Mouse (Mus musculus) C2C12 (cell line): ENCODE results near the gene Cep164. TPM values are rescaled to one million over a fixed set of nuclear protein-coding genes. Genes with fewer than 3 reads are reported as not detected.
A peak's percentile ranks its signal among the peaks of the same experiment; 100 is the strongest.

Experiments used
- H3K27me3 ChIP-seq: one replicate; pipeline ENCODE4 v1.6.1; 2011; ENCODE audit not compliant: control insufficient read depth, insufficient read depth, insufficient read length
- H3K36me3 ChIP-seq: one replicate; pipeline ENCODE4 v1.6.1; 2011; ENCODE audit not compliant: control insufficient read depth, insufficient read depth
- H3K4me3 ChIP-seq: one replicate; pipeline ENCODE4 v1.5.1; 2011; ENCODE audit warnings: mild to moderate bottlenecking, control low read depth; ENCODE audit not compliant: poor library complexity, insufficient read depth, severe bottlenecking
- H3K79me2 ChIP-seq: one replicate; pipeline ENCODE4 v1.6.1; 2011; ENCODE audit not compliant: control insufficient read depth, insufficient read depth
- H3K79me3 ChIP-seq: one replicate; pipeline ENCODE4 v1.6.1; 2011; ENCODE audit warnings: low read depth, control low read depth
- H3ac ChIP-seq: one replicate; pipeline ENCODE3; 2011; ENCODE audit warnings: low read depth; ENCODE audit not compliant: control insufficient read depth, insufficient read length
- CEBPB ChIP-seq: IDR thresholded peaks from one replicate; pipeline ENCODE4 v1.6.1; 2011; ENCODE audit warnings: low read depth, mild to moderate bottlenecking, control low read depth, moderate library complexity
- CTCF ChIP-seq: IDR thresholded peaks from one replicate; pipeline ENCODE4 v1.5.1; 2011; ENCODE audit not compliant: control insufficient read depth, insufficient read depth, insufficient read length
- FOSL1 ChIP-seq: IDR thresholded peaks from one replicate; pipeline ENCODE4 v1.8.0; 2011; ENCODE audit warnings: mild to moderate bottlenecking, low read length; ENCODE audit not compliant: poor library complexity, insufficient read depth, severe bottlenecking
- MAX ChIP-seq: IDR thresholded peaks from one replicate; pipeline ENCODE4 v1.6.1; 2011; ENCODE audit warnings: mild to moderate bottlenecking, control low read depth
- MYOD1 ChIP-seq: IDR thresholded peaks from one replicate; pipeline ENCODE4 v1.6.1; 2011; ENCODE audit warnings: low read depth; ENCODE audit not compliant: control insufficient read depth, insufficient read length
- MYOG ChIP-seq: IDR thresholded peaks from one replicate; pipeline ENCODE4 v1.6.1; 2011; ENCODE audit not compliant: control insufficient read depth, insufficient read length; ENCODE audit errors: extremely low read depth
- USF1 ChIP-seq: IDR thresholded peaks from one replicate; pipeline ENCODE4 v1.6.1; 2011; ENCODE audit warnings: low read depth, mild to moderate bottlenecking, control low read depth, moderate library complexity
- long read RNA-seq, 2 experiments: library from polyadenylated mRNA; unstranded; transcript quantifications; one replicate each; pipeline ENCODE4 v2.0.0; 2019 to 2020
- polyA plus RNA-seq: library from polyadenylated mRNA; unstranded; fragments of >200 nt; fragmentation: generic; extraction: Trizol; gene quantifications from one replicate; pipeline ENCODE4 v1.2.1, GENCODE M21; 2012; ENCODE audit warnings: missing spikeins

Gene Cep164
- 12.7 TPM for polyA plus RNA-seq
- long read RNA-seq, experiment 1, partial matches to known transcripts, result 9 of 12 reads
- long read RNA-seq, experiment 1, other reads (novel, unspliced or antisense), result 3 of 12 reads
- long read RNA-seq, experiment 2, partial matches to known transcripts, result 5 of 7 reads
- long read RNA-seq, experiment 2, other reads (novel, unspliced or antisense), result 2 of 7 reads

GRCm38 (mm10) chr9:45828291-45828963 lies at the start of gene Cep164:
Gene Cep164, minus strand, starts transcription at chr9:45828691.
- Histone ChIP-seq H3K27me3 (no peaks in the 10 kb centered on the region), H3K36me3 (no peaks in the 10 kb centered on the region), H3K4me3 (peak within 1 kb of the TSS; percentile 60), H3K79me2 (peaks cover 7% of the 10 kb centered on the region), H3K79me3 (no peaks in the 10 kb centered on the region), H3ac (peak within 1 kb of the TSS; percentile 72)
- TF ChIP-seq USF1 (peak; percentile 87), CTCF (no peak)

- Histone ChIP-seq H3K27me3 (no peaks in the 10 kb centered on the region), H3K36me3 (peaks cover 21% of the 10 kb centered on the region), H3K79me3 (no peaks in the 10 kb centered on the region), H3K4me3 (no peak overlapping the region), H3K79me2 (no peaks in the 10 kb centered on the region), H3ac (no peak overlapping the region)
- no peak for TF ChIP-seq MYOG
- no peak for TF ChIP-seq MAX
- no peak for TF ChIP-seq MYOD1
- TF ChIP-seq CEBPB, result no peak
- no peak for TF ChIP-seq FOSL1
- TF ChIP-seq CTCF, result no peak
- TF ChIP-seq USF1, result no peak
Measured at GRCm38 (mm10) chr9:45877928-45878327, 49.4 kb upstream of the Cep164 start.

GRCm38 (mm10) chr9:45870265-45870664 lies 41.8 kb upstream of the Cep164 start:
- no peaks in the 10 kb centered on the region for H3K27me3 ChIP-seq
- H3K36me3 ChIP-seq, result peaks cover 39% of the 10 kb centered on the region
- no peaks in the 10 kb centered on the region for H3K79me3 ChIP-seq
- no peak overlapping the region for H3ac ChIP-seq
- TF ChIP-seq FOSL1, result no peak
- no peak for TF ChIP-seq USF1
- no peak for TF ChIP-seq MYOG
- H3K4me3 ChIP-seq, result no peak overlapping the region
- H3K79me2 ChIP-seq, result no peaks in the 10 kb centered on the region

- Histone ChIP-seq H3K79me3 (no peaks in the 10 kb centered on the region), H3K4me3 (no peak overlapping the region), H3K27me3 (no peaks in the 10 kb centered on the region), H3ac (no peak overlapping the region), H3K79me2 (no peaks in the 10 kb centered on the region), H3K36me3 (peaks cover 44% of the 10 kb centered on the region)
- no peak for TF ChIP-seq CTCF
- no peak for TF ChIP-seq MYOD1
- no peak for TF ChIP-seq CEBPB
- TF ChIP-seq USF1, result no peak
- no peak for TF ChIP-seq MAX
- TF ChIP-seq MYOG, result no peak
- no peak for TF ChIP-seq FOSL1
Measured at GRCm38 (mm10) chr9:45869181-45869580, 40.7 kb upstream of the Cep164 start.

- H3K36me3 ChIP-seq, result peaks cover 88% of the 10 kb centered on the region
- H3ac ChIP-seq, result no peak overlapping the region
- no peaks in the 10 kb centered on the region for H3K79me3 ChIP-seq
- H3K27me3 ChIP-seq, result no peaks in the 10 kb centered on the region
- no peaks in the 10 kb centered on the region for H3K79me2 ChIP-seq
- H3K4me3 ChIP-seq, result no peak overlapping the region
- no peak for TF ChIP-seq MYOG
- no peak for TF ChIP-seq USF1
- no peak for TF ChIP-seq MYOD1
- TF ChIP-seq CEBPB, result no peak
- TF ChIP-seq CTCF, result no peak
- no peak for TF ChIP-seq FOSL1
- TF ChIP-seq MAX, result no peak
Measured at GRCm38 (mm10) chr9:45861813-45862212, 33.3 kb upstream of the Cep164 start.

GRCm38 (mm10) chr9:45859364-45859763 lies 30.9 kb upstream of the Cep164 start:
- TF ChIP-seq FOSL1 (no peak), CEBPB (no peak), CTCF (no peak), USF1 (no peak), MYOG (no peak), MAX (no peak), MYOD1 (no peak)
- Histone ChIP-seq H3K36me3 (peaks cover 75% of the 10 kb centered on the region), H3ac (no peak overlapping the region)

More at GRCm38 (mm10) chr9:45859364-45859763, 30.9 kb upstream of the Cep164 start:
- Histone ChIP-seq H3K79me3 (no peaks in the 10 kb centered on the region), H3K27me3 (no peaks in the 10 kb centered on the region), H3K79me2 (no peaks in the 10 kb centered on the region), H3K4me3 (no peak overlapping the region)
